Mouse (Mus musculus): Measurements from ENCODE around the gene Cypt4. TPM values are rescaled to one million over a fixed set of nuclear protein-coding genes. Genes with fewer than 3 reads are reported as not detected.
"Not testable (repeated sequence)": the region's sequence is repeated elsewhere in the genome, so short reads cannot be mapped to it uniquely, and the experiment has no call there.

The Cypt4 gene
- not detected in 2 replicates for polyA plus RNA-seq (2014; fragmentation: Nextera tagmentation; extraction: Ambion mirVana)

- no peak within 1 kb of the TSS for H3K9ac ChIP-seq (replicated peaks; ENCODE audit: low read depth, low read length)
- H3K9me3 ChIP-seq (ENCODE audit: control insufficient read depth, low read depth, low read length), result no peaks in the 10 kb centered on the region
- H3K4me3 ChIP-seq (ENCODE audit: low read depth, low read length), result no peak within 1 kb of the TSS
- no peak for ATAC-seq (ENCODE audit: insufficient number of reproducible peaks, insufficient read depth, low FRiP score, low read depth)
- H3K27ac ChIP-seq (ENCODE audit: low read length), result no peak within 1 kb of the TSS
- H3K4me1 ChIP-seq (ENCODE audit: control insufficient read depth, insufficient read depth, low read length), result no peaks in the 10 kb centered on the region
- WGBS, result 86% methylated on average over 5 of the region's 5 CpGs
- no peaks in the 10 kb centered on the region for H3K36me3 ChIP-seq (ENCODE audit: control insufficient read depth, insufficient read depth, low read length)
- H3K4me2 ChIP-seq (replicated peaks; ENCODE audit: low read depth, low read length), result no peak within 1 kb of the TSS
- no peaks in the 10 kb centered on the region for H3K27me3 ChIP-seq (ENCODE audit: control insufficient read depth, insufficient read depth, low read length)
Observed at GRCm38 (mm10) chr9:24624896-24625295, at the start of gene Cypt4. Gene Cypt4 (plus strand): TSS chr9:24625196.

GRCm38 (mm10) chr9:24637341-24637740 is 12.3 kb downstream of the Cypt4 start:
- H3K4me2 ChIP-seq (replicated peaks; ENCODE audit: low read depth, low read length); H3K4me1 ChIP-seq (ENCODE audit: control insufficient read depth, insufficient read depth, low read length); H3K27ac ChIP-seq (ENCODE audit: low read length); H3K9ac ChIP-seq (replicated peaks; ENCODE audit: low read depth, low read length); H3K4me3 ChIP-seq (ENCODE audit: low read depth, low read length); H3K36me3 ChIP-seq (ENCODE audit: control insufficient read depth, insufficient read depth, low read length); ATAC-seq (ENCODE audit: insufficient number of reproducible peaks, insufficient read depth, low FRiP score, low read depth); H3K27me3 ChIP-seq (ENCODE audit: control insufficient read depth, insufficient read depth, low read length); H3K9me3 ChIP-seq (ENCODE audit: control insufficient read depth, low read depth, low read length): not testable (repeated sequence)
- 73% methylated on average over 2 of the region's 2 CpGs for WGBS

Other genes with a start within 250 kb of the Cypt4 start
- gene Dpy19l1, start 122.1 kb upstream of the Cypt4 start, polyA plus RNA-seq (2014; fragmentation: Nextera tagmentation; extraction: Ambion mirVana), result 15.7 and 16.9 TPM in 2 replicates
- gene Dpy19l2, start 71.1 kb downstream of the Cypt4 start, polyA plus RNA-seq (2014; fragmentation: Nextera tagmentation; extraction: Ambion mirVana), result not detected in 2 replicates
- gene Tbx20, start 149.1 kb downstream of the Cypt4 start, polyA plus RNA-seq (2014; fragmentation: Nextera tagmentation; extraction: Ambion mirVana), result 0.19 and 0.57 TPM in 2 replicates

Measured in stomach, embryonic 14.5 days (tissue).